Mouse (Mus musculus) ES-Bruce4 (cell line): Measurements from ENCODE around the gene Cckar. TPM values are rescaled to one million over a fixed set of nuclear protein-coding genes. Genes with fewer than 3 reads are reported as not detected.

Source experiments
- H3K27ac ChIP-seq: 2 replicates; pipeline ENCODE4 v1.5.1; 2012; ENCODE audit warnings: low read length, inconsistent platforms; ENCODE audit not compliant: insufficient read depth
- H3K27me3 ChIP-seq: 2 replicates; pipeline ENCODE4 v1.6.1; 2012; ENCODE audit warnings: mild to moderate bottlenecking, low read length, inconsistent platforms; ENCODE audit not compliant: control insufficient read depth, poor library complexity, insufficient read depth, severe bottlenecking
- H3K36me3 ChIP-seq: 2 replicates; pipeline ENCODE4 v1.6.1; 2012; ENCODE audit warnings: inconsistent platforms, mild to moderate bottlenecking, low read length, moderate library complexity; ENCODE audit not compliant: control insufficient read depth, poor library complexity, insufficient read depth, severe bottlenecking
- H3K4me1 ChIP-seq: one replicate; pipeline ENCODE4 v1.8.1; 2011; ENCODE audit warnings: low read length; ENCODE audit not compliant: control insufficient read depth, insufficient read depth
- H3K4me3 ChIP-seq: 2 replicates; pipeline ENCODE4 v1.5.1; 2011; ENCODE audit warnings: low read depth, mild to moderate bottlenecking, low read length
- H3K9ac ChIP-seq: 2 replicates; pipeline ENCODE4 v1.6.1; 2012; ENCODE audit warnings: low read depth, mild to moderate bottlenecking, inconsistent platforms; ENCODE audit not compliant: poor library complexity, severe bottlenecking
- H3K9me3 ChIP-seq: replicated peaks from 2 replicates; pipeline ENCODE4 v1.6.1; 2012; ENCODE audit warnings: mild to moderate bottlenecking, low read length, inconsistent platforms; ENCODE audit not compliant: control insufficient read depth, poor library complexity, insufficient read depth, severe bottlenecking
- CTCF ChIP-seq: IDR thresholded peaks from one replicate; pipeline ENCODE4 v1.8.1; 2011; ENCODE audit warnings: low read depth, low read length
- EP300 ChIP-seq: IDR thresholded peaks from 2 replicates; pipeline ENCODE4 v1.6.1; 2011; ENCODE audit warnings: low read depth, low read length; ENCODE audit not compliant: insufficient read depth
- POLR2A ChIP-seq: IDR thresholded peaks from one replicate; pipeline ENCODE4 v1.8.1; 2011; ENCODE audit warnings: low read length; ENCODE audit not compliant: insufficient read depth
- polyA plus RNA-seq: library from polyadenylated mRNA; stranded (reverse); fragments of >200 nt; gene quantifications from 2 replicates; pipeline ENCODE4 v1.2.4, GENCODE M21; 2011; ENCODE audit warnings: low read depth; ENCODE audit not compliant: missing spikeins, insufficient read depth, insufficient read length

Gene Cckar
- polyA plus RNA-seq, result not detected in 2 replicates

DNA sequence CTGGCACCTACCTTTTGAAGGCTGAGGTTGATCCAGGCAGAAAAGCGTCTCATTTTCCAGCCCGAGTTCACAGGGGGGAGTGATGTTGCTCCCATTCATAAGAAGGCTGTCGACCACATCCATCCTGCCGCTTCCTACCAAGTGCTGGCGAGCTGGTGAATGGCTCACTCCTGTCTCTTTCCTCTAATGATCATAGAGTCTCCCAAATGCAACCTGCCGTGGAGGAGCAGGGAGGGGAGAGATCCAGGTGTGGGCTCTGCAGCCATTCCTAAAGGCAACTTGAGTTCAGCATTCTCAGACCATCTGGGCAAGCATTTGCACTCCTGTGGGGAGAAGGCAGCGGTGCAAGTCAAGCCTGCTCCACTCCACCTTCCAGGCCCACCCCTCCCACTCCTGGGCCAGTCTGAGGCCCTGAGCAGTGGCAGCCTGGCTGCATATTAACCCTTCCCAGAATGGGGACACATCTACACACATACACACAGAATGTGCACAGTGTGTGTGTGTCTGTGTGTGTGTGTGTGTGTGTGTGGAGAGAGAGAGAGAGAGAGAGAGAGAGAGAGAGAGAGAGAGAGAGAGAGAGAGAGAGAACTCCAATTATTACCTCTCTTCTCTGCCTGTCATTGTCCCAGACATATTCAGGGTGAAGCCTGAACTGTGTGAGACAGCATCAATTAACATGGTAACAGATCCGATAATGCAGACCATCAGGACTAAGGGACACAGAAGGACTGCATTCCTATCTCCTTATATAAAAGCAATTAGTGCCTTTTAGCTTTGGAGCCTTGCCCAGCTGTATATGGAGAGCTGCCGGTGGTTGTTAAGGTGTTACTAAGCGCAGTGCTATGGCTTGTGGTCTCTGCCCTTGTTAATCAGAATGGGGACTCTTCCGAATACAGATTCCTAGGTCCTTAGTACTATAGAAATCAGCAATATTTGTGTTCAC, at the start of gene Cckar:
TSS of gene Cckar (minus strand) at position 471 of the 943 bp plus-strand sequence.
- Histone ChIP-seq H3K9me3 (no peaks in the 10 kb centered on the region), H3K27me3 (no peaks in the 10 kb centered on the region), H3K27ac (no peak within 1 kb of the TSS), H3K4me1 (no peaks in the 10 kb centered on the region), H3K4me3 (no peak within 1 kb of the TSS), H3K36me3 (no peaks in the 10 kb centered on the region), H3K9ac (no peak within 1 kb of the TSS)
- no peak for TF ChIP-seq POLR2A

DNA sequence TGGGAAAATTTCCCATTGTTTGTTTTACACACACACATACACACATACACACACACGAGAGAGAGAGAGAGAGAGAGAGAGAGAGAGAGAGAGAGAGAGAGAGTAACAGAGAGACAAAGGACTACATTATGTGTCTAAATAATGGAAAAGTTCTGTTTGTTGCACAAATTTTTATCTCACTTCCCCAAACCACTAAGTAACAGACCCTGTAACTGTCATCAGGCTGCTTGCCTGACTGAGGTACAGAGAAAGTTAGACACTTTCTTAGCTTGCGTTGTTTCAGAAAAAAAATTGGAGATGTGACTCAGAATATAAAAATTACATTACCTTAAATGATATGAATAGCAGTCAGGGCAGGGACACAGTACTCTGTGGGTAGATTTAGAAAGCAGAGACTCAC, 36.6 kb upstream of the Cckar start:
- H3K9ac ChIP-seq, result no peak overlapping the region
- no peaks in the 10 kb centered on the region for H3K4me1 ChIP-seq
- H3K36me3 ChIP-seq, result no peaks in the 10 kb centered on the region
- H3K9me3 ChIP-seq, result no peaks in the 10 kb centered on the region
- H3K27ac ChIP-seq, result no peak overlapping the region
- no peak overlapping the region for H3K4me3 ChIP-seq
- no peaks in the 10 kb centered on the region for H3K27me3 ChIP-seq
- no peak for TF ChIP-seq CTCF
- TF ChIP-seq EP300, result no peak
- TF ChIP-seq POLR2A, result no peak

DNA sequence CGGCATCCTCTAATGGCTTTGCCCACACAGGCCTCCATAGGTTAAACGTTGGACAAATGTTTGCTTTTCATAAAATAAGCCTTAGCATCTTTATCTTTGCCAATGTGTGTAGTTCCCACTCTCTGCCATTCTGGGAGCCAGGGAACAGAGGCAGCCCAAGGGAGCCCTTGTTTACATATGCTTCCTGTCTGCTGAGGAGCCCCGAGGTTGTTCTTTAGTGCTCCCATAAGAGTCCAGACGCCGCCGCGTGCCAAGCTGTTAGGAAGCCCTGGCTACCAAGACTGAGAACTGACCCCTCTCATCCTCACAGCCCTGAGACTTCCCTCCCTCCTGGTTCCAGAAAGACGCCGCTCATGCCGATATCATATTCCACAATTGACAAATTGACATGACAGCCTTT, 25.4 kb upstream of the Cckar start:
- Histone ChIP-seq H3K27ac (no peak overlapping the region), H3K4me3 (no peak overlapping the region), H3K36me3 (no peaks in the 10 kb centered on the region), H3K4me1 (no peaks in the 10 kb centered on the region), H3K27me3 (no peaks in the 10 kb centered on the region), H3K9me3 (no peaks in the 10 kb centered on the region), H3K9ac (no peak overlapping the region)
- TF ChIP-seq POLR2A (no peak), CTCF (no peak), EP300 (no peak)

DNA sequence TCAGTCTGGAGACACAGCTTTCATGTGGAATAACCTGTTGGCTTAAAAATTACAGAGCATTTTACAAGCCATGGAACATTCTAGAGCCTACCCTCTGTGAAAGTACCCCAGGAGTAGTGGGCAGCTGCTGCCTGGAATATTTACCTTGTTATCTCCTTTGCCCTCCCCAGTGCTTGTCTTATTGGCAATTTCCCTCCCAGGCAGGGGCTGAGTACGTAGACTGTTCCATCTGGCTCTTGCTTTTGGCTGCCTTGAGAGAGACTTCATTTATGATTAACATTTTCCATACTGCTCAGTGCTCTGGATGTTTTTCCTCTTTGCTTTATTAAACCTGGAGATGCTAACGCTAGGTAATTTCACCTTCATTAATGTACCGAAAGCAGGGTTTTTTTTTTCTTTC, 20.1 kb upstream of the Cckar start:
- Histone ChIP-seq H3K27ac (no peak overlapping the region), H3K9me3 (no peaks in the 10 kb centered on the region), H3K9ac (no peak overlapping the region), H3K27me3 (no peaks in the 10 kb centered on the region), H3K36me3 (no peaks in the 10 kb centered on the region), H3K4me1 (no peaks in the 10 kb centered on the region), H3K4me3 (no peak overlapping the region)
- TF ChIP-seq CTCF (no peak), EP300 (no peak), POLR2A (no peak)

DNA sequence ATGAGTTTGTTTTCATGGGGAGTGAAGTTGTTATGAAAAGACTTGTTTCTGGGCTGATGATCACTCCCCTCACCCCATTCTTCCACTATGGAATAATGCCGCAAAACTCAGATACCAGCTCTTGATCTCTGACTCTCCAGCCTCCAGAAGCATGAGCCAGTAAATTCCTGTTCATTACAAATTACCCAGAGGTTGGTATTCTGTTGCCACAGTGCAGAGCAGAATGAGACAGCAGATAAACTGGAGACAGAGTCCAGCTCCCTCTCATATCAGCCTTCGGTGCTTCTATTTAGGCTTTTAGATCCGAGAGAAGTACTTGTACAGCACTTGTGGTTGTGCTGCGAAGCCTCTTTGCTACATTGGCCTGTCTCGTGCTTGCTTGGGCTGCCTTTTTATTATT, 18.5 kb upstream of the Cckar start:
- no peak overlapping the region for H3K27ac ChIP-seq
- H3K9me3 ChIP-seq, result no peaks in the 10 kb centered on the region
- no peaks in the 10 kb centered on the region for H3K27me3 ChIP-seq
- no peak overlapping the region for H3K9ac ChIP-seq
- H3K4me3 ChIP-seq, result no peak overlapping the region
- H3K4me1 ChIP-seq, result no peaks in the 10 kb centered on the region
- no peaks in the 10 kb centered on the region for H3K36me3 ChIP-seq
- TF ChIP-seq EP300, result no peak
- no peak for TF ChIP-seq POLR2A
- TF ChIP-seq CTCF, result no peak

DNA sequence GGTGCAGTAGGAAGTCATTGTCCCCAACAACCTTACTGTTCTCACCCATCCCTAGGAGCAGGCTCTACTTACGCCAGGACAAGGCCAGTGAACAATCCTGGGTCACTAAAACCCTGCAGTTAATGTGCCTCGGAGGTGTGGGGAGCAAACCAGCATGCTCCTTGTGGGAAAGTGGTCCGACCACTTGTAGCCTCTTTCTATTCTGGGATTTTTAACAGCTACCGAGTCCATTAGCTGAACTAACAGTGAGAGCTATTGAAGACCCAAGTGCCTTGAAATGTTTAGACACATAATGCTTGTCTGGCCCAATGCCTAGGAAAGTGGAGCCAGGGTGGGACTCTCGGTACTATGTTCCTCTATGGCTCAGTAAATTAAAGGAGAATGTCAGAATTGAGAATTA, 9.0 kb upstream of the Cckar start:
- Histone ChIP-seq H3K36me3 (no peaks in the 10 kb centered on the region), H3K9ac (no peak overlapping the region), H3K9me3 (no peaks in the 10 kb centered on the region), H3K27me3 (no peaks in the 10 kb centered on the region; the same call in 1 of the 2 replicates), H3K27ac (no peak overlapping the region), H3K4me3 (no peak overlapping the region), H3K4me1 (no peaks in the 10 kb centered on the region)
- TF ChIP-seq EP300 (no peak), POLR2A (no peak), CTCF (no peak)
